Mouse (Mus musculus) activated CD4-positive, CD25-positive, alpha-beta regulatory T cell, adult 4 months (primary cell): ENCODE data around the gene Tspan4. TPM values are rescaled to one million over a fixed set of nuclear protein-coding genes. Genes with fewer than 3 reads are reported as not detected.
A peak's percentile ranks its signal among the peaks of the same experiment; 100 is the strongest.
"Not testable (repeated sequence)": the region's sequence is repeated elsewhere in the genome, so short reads cannot be mapped to it uniquely, and the experiment has no call there.

ENCODE experiments used
- ATAC-seq: one replicate; pipeline ENCODE4 v1.8.0; 2017
- polyA plus RNA-seq, 2 experiments: library from polyadenylated mRNA; unstranded; fragments of 100-300 nt; shearing (Covaris generic); gene quantifications; one replicate each; pipeline ENCODE4 v1.2.1; 2017

Tspan4 gene
- polyA plus RNA-seq, 2 experiments from 2014 or later, result 1.5 to 2.7 TPM

GRCm38 (mm10) chr7:141439140-141439679 is 35.8 kb upstream of the Tspan4 start:
- ATAC-seq, result no peak

- no peak for ATAC-seq
These were observed 35.2 kb upstream of the Tspan4 start for GRCm38 (mm10) chr7:141439811-141440210.

GRCm38 (mm10) chr7:141440613-141441012 is 34.4 kb upstream of the Tspan4 start:
- no peak for ATAC-seq

GRCm38 (mm10) chr7:141441460-141441859 is 33.6 kb upstream of the Tspan4 start:
- ATAC-seq, result no peak

GRCm38 (mm10) chr7:141442199-141442598 is 32.8 kb upstream of the Tspan4 start:
- no peak for ATAC-seq

GRCm38 (mm10) chr7:141443081-141443821 is 31.8 kb upstream of the Tspan4 start:
- no peak for ATAC-seq

- ATAC-seq, result peak; percentile 44
These were observed 31.2 kb upstream of the Tspan4 start, which contains the start of gene Pidd1 for GRCm38 (mm10) chr7:141443828-141444237. Gene Pidd1, minus strand, starts transcription at chr7:141444025.

- not testable (repeated sequence) for ATAC-seq
These were observed 28.7 kb upstream of the Tspan4 start for GRCm38 (mm10) chr7:141446374-141446773.

GRCm38 (mm10) chr7:141447110-141447991 is 27.7 kb upstream of the Tspan4 start, which contains the start of gene Rplp2:
Gene Rplp2, plus strand, starts transcription at chr7:141447370.
- peak; percentile 87 for ATAC-seq

GRCm38 (mm10) chr7:141451928-141452327 is 23.1 kb upstream of the Tspan4 start:
- no peak for ATAC-seq

GRCm38 (mm10) chr7:141453636-141454035 is 21.4 kb upstream of the Tspan4 start:
- ATAC-seq, result no peak

GRCm38 (mm10) chr7:141454967-141455551 is 20.0 kb upstream of the Tspan4 start, which contains the start of gene Pnpla2:
Gene Pnpla2, plus strand, starts transcription at chr7:141455198.
- peak; percentile 81 for ATAC-seq

GRCm38 (mm10) chr7:141455610-141456314 is 19.3 kb upstream of the Tspan4 start:
- ATAC-seq, result peak; percentile 37

GRCm38 (mm10) chr7:141456739-141457138 is 18.3 kb upstream of the Tspan4 start:
- no peak for ATAC-seq

GRCm38 (mm10) chr7:141457236-141457635 is 17.8 kb upstream of the Tspan4 start:
- no peak for ATAC-seq

- no peak for ATAC-seq
These were observed 16.9 kb upstream of the Tspan4 start for GRCm38 (mm10) chr7:141457986-141458660.

- no peak for ATAC-seq
These were observed 16.4 kb upstream of the Tspan4 start for GRCm38 (mm10) chr7:141458661-141459060.

GRCm38 (mm10) chr7:141459301-141459711 is 15.7 kb upstream of the Tspan4 start:
- ATAC-seq, result no peak

- ATAC-seq, result no peak
These were observed 15.0 kb upstream of the Tspan4 start for GRCm38 (mm10) chr7:141460001-141460390.

GRCm38 (mm10) chr7:141460391-141461113 is 14.5 kb upstream of the Tspan4 start, which contains the start of gene Cracr2b:
Gene Cracr2b, plus strand, starts transcription at chr7:141461094.
- ATAC-seq, result no peak
